Mouse (Mus musculus): ENCODE data around the gene Fbxw5.

DNA sequence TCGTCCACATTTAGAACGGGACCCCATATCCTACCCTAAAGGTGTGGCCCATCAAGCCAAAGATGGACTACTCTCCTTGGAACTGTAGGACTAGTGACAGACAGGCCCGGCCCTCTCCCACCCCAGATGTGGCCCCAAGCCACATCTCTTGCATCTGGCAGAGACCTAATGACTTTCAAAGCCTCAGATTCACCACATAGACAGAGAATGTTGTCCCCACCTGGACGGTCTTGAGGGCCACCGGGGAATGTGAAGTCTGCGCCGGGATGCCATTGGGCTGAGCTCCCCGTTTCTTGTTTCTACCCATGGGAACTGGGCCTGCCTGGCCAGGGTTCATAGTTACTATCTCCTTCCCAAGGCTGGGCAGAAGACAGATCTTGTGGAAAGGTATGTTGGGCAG is 23.0 kb upstream of the Fbxw5 start:
- TF ChIP-seq POLR2A (IDR thresholded peaks at IDR 0.05; ENCODE audit: low read depth, low read length) (no peak), CTCF (IDR thresholded peaks at IDR 0.05; ENCODE audit: extremely low read depth, insufficient read length, insufficient replicate concordance, low read depth, low read length) (no peak)
